Mouse (Mus musculus) thymus, adult 2 months (tissue): Measurements from ENCODE around the gene Enox1. TPM values are rescaled to one million over a fixed set of nuclear protein-coding genes. Genes with fewer than 3 reads are reported as not detected.

Experiments used
- DNase-seq: peaks from one replicate; pipeline ENCODE4 v3.0.0; 2021
- H3K27ac ChIP-seq: fragments of 200-500 bp; 2 replicates; pipeline ENCODE4 v1.5.1; 2012; ENCODE audit warnings: low read length, control low read depth; ENCODE audit not compliant: control insufficient read depth, insufficient read depth
- H3K27me3 ChIP-seq: fragments of 200-500 bp; 2 replicates; pipeline ENCODE4 v1.6.1; 2012; ENCODE audit warnings: mild to moderate bottlenecking, low read length, moderate library complexity, mixed read lengths; ENCODE audit not compliant: control insufficient read depth, insufficient read depth
- H3K36me3 ChIP-seq: fragments of 200-500 bp; 2 replicates; pipeline ENCODE4 v1.6.1; 2012; ENCODE audit warnings: mild to moderate bottlenecking, low read length, moderate library complexity; ENCODE audit not compliant: control insufficient read depth, insufficient read depth
- H3K4me1 ChIP-seq: fragments of 200-500 bp; replicated peaks from 2 replicates; pipeline ENCODE4 v1.6.1; 2012; ENCODE audit warnings: low read length; ENCODE audit not compliant: control insufficient read depth, insufficient read depth
- H3K4me3 ChIP-seq: fragments of 200-500 bp; 2 replicates; pipeline ENCODE4 v1.5.1; 2012; ENCODE audit warnings: mild to moderate bottlenecking, low read length, control low read depth, moderate library complexity; ENCODE audit not compliant: control insufficient read depth, insufficient read depth
- CTCF ChIP-seq: fragments of 200-500 bp; IDR thresholded peaks from 2 replicates; pipeline ENCODE4 v1.5.1; 2012; ENCODE audit warnings: mild to moderate bottlenecking, control low read depth, low read length, moderate library complexity, borderline replicate concordance; ENCODE audit not compliant: control insufficient read depth, poor library complexity, insufficient read depth; ENCODE audit errors: extremely low read depth
- POLR2A ChIP-seq: fragments of 200-500 bp; IDR thresholded peaks from 2 replicates; pipeline ENCODE4 v1.6.1; 2012; ENCODE audit warnings: mild to moderate bottlenecking, low read length, control low read depth, moderate library complexity; ENCODE audit not compliant: control insufficient read depth, poor library complexity, insufficient read depth; ENCODE audit errors: extremely low read depth
- WGBS: fragments of 180-500 bp; shearing (Covaris S2); methylation state at CpG from one replicate; pipeline ENCODE4 v1.1.7; 2018; 5-methylcytosine and 5-hydroxymethylcytosine counted together
- polyA plus RNA-seq: library from polyadenylated mRNA; depleted of rRNA; stranded (reverse); fragments of >200 nt; gene quantifications from 2 replicates; pipeline ENCODE4 v1.2.3, GENCODE M21; 2012

Enox1 gene
- polyA plus RNA-seq, 1 experiment = 0.38 TPM

DNA sequence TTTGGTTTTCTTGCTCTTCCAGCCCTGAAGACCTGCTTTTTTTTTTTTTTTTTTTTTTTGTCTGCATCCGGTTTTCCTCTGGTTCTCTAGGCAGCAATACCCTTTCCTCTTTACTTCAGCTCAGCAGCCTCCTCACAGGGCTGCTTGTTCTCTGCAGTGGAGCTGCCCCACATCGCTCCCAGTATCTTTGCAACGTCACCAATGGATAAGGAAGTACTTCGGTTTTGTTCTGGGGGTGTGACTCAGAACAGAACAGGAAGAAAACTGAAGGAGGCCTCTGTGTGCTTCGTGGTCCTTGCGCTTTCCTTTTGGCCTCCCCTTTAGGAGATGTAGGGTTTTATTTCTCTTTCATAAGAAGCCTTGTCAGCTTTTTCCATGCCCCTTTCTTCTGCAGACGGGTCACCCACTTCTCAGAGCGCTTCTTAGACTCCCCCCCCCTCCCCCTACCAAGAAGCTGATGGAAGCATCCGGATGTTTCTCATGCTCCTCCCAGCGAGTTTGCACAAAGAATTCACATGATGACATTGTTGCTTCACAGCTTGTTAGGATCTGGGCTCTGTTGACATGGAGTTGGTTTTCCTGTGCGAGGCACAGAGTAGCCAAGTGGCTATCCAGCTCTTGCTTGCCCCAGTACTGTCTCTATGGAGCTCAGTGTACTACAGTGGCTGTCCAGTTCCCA, 187.2 kb downstream of the Enox1 start:
- no peaks in the 10 kb centered on the region for H3K27me3 ChIP-seq
- H3K4me1 ChIP-seq = no peaks in the 10 kb centered on the region

DNA sequence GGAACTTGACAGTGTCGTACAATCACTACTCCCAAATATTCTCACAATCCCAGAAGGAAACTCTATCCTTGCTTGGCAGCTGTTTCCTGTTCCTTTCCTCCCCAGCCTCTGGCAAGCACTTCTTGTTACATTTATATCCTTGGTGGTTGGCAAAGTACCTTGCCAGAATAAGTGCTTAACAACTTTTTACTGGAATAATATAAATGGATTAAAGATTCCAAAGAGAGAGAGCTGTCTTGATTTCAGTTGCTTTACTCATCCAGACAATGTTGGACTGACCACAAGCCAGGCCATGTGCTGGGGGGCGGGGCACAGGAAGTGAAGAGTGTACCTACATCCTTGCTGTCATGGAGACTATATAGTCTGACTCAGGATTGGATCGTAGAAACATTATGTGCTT, 189.7 kb downstream of the Enox1 start:
- DNase-seq = no peak

More for the DNA sequence above, 187.2 kb downstream of the Enox1 start:
- Histone ChIP-seq H3K4me3 (no peak overlapping the region), H3K36me3 (no peaks in the 10 kb centered on the region), H3K27ac (no peak overlapping the region)
- WGBS = 43% methylated on average over 11 of the region's 11 CpGs
- TF ChIP-seq CTCF (no peak), POLR2A (no peak)
- DNase-seq = no peak

DNA sequence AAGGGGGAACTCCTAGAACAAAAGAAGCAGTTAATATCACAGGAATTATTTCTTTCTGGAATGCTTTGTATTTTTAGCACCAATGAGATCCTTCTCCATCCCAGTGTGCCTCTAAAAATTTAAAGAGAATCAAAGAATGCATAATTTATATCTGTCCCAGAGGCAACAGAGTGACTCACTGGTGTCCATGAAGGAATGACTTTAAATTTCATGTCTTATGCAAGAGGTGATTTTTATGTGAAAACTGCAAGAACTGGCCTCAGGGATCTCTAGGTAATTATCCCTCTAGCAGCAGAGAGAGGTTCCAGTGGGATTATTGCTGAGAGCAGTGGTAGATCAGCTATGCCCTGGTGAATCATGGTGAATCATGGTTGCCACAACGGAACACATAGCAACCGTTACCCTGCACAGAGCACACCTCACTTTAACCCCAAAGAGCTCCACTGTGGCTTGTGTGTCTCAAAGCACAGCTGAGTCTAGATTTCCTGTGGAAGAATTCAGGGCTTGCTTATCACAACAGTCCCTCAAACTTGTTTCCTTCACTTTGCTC, 195.3 kb downstream of the Enox1 start:
- no peaks in the 10 kb centered on the region for H3K4me1 ChIP-seq
- H3K4me3 ChIP-seq = no peak overlapping the region
- H3K27ac ChIP-seq = no peak overlapping the region
- DNase-seq = no peak
- H3K36me3 ChIP-seq = no peaks in the 10 kb centered on the region
- TF ChIP-seq CTCF (no peak), POLR2A (no peak)
- H3K27me3 ChIP-seq = no peaks in the 10 kb centered on the region
- WGBS = 85% methylated on average over 2 of the region's 2 CpGs

More for the DNA sequence above, 189.7 kb downstream of the Enox1 start:
- Histone ChIP-seq H3K4me1 (no peaks in the 10 kb centered on the region), H3K4me3 (no peak overlapping the region), H3K27me3 (no peaks in the 10 kb centered on the region), H3K27ac (no peak overlapping the region), H3K36me3 (no peaks in the 10 kb centered on the region)
- TF ChIP-seq POLR2A = no peak
- no peak for TF ChIP-seq CTCF
- 90% methylated on average over 3 of the region's 3 CpGs for WGBS

DNA sequence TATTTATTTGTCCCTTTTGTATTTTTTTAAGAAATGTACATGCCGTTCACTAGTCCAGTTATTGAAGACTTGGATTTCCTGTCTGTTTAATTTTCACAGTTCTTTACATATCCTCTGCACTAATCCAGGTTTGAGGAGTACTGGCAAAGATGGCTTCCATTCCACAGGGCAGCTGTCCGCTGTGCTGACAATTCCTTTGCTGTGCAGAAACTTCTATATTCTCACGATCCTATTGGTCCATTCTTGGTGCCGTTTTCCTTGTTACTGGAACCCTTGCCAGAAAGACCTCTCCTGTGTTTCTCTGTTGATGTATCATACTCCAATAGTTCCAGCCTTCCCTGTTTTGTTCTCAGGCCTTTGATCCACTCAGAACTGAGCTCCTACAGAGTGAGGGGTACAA, 206.1 kb downstream of the Enox1 start:
- Histone ChIP-seq H3K36me3 (no peaks in the 10 kb centered on the region), H3K4me3 (no peak overlapping the region), H3K4me1 (no peaks in the 10 kb centered on the region), H3K27me3 (no peaks in the 10 kb centered on the region), H3K27ac (no peak overlapping the region)
- DNase-seq = no peak
- WGBS = 90% methylated on average over 4 of the region's 4 CpGs
- TF ChIP-seq POLR2A (no peak), CTCF (no peak)

DNA sequence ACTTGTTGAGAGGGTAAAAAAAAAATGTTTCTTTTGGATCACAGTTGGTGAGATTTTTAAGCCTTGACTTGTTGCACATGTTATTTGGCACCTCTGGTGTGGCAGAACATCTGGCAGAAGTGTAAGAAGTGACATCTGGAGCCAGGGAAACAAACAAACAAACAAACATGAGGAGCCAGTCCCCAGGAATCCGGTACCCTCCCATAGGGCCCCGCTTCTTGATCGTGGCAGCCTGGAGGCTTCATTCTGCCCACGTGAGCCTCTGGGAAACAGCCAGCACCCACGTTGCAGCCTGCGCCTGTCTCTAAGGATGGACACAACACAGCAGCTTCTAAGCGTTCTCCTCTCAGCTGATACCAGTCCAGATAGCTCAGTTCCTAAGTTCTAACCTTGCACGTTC, 211.8 kb downstream of the Enox1 start:
- Histone ChIP-seq H3K27ac (no peak overlapping the region), H3K4me3 (no peak overlapping the region), H3K36me3 (no peaks in the 10 kb centered on the region), H3K4me1 (no peaks in the 10 kb centered on the region), H3K27me3 (no peaks in the 10 kb centered on the region)
- 96% methylated on average over 8 of the region's 8 CpGs for WGBS
- DNase-seq = no peak
- no peak for TF ChIP-seq POLR2A
- TF ChIP-seq CTCF = no peak

DNA sequence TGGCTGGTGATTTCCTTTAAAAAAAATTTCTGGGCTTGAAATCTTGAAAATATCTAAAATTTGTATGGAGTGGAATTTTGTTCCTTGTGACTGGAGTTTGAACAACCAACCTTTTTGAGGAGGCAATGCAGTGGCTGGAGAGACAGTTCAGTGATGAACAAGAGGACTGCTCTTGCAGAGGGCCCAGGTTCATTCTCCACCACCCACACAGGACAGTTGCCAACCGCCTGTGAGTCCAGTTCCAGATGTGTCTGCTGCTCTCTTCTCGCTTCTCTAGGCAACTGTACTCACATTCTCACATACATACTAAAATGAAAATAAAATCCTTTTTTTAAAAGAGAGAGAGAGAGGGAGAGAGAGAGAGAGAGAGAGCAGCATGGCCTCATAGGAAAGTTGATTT, 212.5 kb downstream of the Enox1 start:
- Histone ChIP-seq H3K27ac (no peak overlapping the region), H3K4me3 (no peak overlapping the region), H3K27me3 (no peaks in the 10 kb centered on the region), H3K4me1 (no peaks in the 10 kb centered on the region), H3K36me3 (no peaks in the 10 kb centered on the region)
- 88% methylated on average over 2 of the region's 2 CpGs for WGBS
- TF ChIP-seq CTCF (no peak), POLR2A (no peak)
- no peak for DNase-seq

DNA sequence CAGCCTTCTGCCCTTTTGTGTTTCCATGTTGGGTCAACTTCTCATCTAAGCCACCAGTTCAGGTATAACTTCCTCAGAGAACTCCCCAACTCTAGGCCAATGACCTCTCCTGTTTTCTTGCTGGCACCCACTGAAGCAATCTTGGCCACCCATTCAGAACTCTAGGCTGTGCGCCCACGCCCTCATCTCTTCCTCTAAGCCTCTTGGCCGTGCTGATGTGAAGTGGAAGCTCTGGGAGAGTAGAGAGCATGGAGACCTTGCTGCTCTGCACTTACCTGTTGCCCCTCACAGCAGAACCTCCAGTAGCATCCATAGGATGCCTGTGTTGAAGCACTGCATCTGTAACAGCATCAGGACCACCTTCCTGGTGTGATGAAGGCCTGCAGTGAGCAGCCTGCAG, 214.0 kb downstream of the Enox1 start:
- DNase-seq = no peak
- WGBS = 90% methylated on average over 3 of the region's 3 CpGs
- Histone ChIP-seq H3K4me1 (no peaks in the 10 kb centered on the region), H3K36me3 (no peaks in the 10 kb centered on the region), H3K27me3 (no peaks in the 10 kb centered on the region), H3K27ac (no peak overlapping the region), H3K4me3 (no peak overlapping the region)
- TF ChIP-seq CTCF (no peak), POLR2A (no peak)

DNA sequence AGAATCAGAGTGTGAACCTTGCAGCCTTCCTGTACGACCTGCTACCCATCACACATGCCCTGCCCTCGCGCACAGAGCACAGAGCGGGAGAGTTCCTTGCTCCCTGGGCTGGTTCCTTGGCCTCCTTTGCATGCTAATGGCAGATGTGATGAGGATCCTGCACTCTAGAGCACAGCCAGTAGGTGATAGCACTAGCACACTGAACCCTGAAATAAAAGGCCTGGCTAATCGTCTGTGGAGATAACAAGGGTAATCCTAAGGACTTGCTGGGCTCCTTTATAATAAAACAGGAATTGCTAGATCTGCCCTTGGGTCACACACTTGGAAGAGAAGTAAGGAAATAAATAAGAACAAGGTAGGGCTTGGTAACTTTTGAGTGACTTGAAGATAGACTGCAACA, 215.4 kb downstream of the Enox1 start:
- no peaks in the 10 kb centered on the region for H3K36me3 ChIP-seq
- H3K27me3 ChIP-seq = no peaks in the 10 kb centered on the region
- no peak overlapping the region for H3K27ac ChIP-seq
- WGBS = 91% methylated on average over 5 of the region's 5 CpGs
- no peak overlapping the region for H3K4me3 ChIP-seq
- H3K4me1 ChIP-seq = no peaks in the 10 kb centered on the region
- no peak for TF ChIP-seq CTCF
- TF ChIP-seq POLR2A = no peak
- no peak for DNase-seq
